Mouse (Mus musculus): ENCODE results near the gene Oasl1.

DNA sequence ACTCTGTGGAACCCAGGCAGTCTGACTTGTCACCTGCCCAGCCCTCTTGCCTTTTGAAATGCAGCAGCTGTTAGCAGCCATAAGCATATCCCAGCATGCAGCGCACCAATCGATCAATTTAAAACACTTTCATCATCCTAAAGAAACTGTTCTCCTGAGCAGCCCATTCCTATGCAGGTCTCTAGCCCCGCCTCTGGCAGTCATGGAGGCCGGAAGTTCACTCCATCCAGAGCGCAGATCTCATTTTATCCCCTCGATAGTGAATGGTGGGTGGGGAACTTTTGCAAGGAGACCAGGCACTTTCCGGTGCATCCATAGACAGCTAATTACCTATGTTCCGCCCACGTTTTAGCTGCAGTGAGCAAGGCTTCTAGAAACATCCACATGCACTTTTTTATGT lies 49.2 kb downstream of the Oasl1 start:
- TF ChIP-seq CTCF (IDR thresholded peaks at IDR 0.05; ENCODE audit: low read depth, low read length), result no peak
- no peak for TF ChIP-seq POLR2A (IDR thresholded peaks at IDR 0.05; ENCODE audit: insufficient read depth, low read length)

Data from ES-Bruce4 (cell line).